Mouse (Mus musculus) liver, postnatal 0 days (tissue): ENCODE data around the gene 7530416G11Rik.

Source experiments
- CTCF ChIP-seq: sonication (generic); IDR thresholded peaks from 2 replicates; pipeline ENCODE4 v1.5.1; 2016; ENCODE audit warnings: antibody characterized with exemption, low read depth
- EP300 ChIP-seq: IDR thresholded peaks from 2 replicates; pipeline ENCODE4 v1.6.1; 2016; ENCODE audit warnings: antibody characterized with exemption, low read depth, mild to moderate bottlenecking

- TF ChIP-seq CTCF (no peak), EP300 (no peak)
These were observed 33.6 kb downstream of the 7530416G11Rik start for GRCm38 (mm10) chr15:85469401-85469800.
